Mouse (Mus musculus): ENCODE data around the gene Slk. TPM values are rescaled to one million over a fixed set of nuclear protein-coding genes. Genes with fewer than 3 reads are reported as not detected.

The Slk gene
- polyA plus RNA-seq, 1 experiment from 2014 or later, result 8.5 TPM

- Histone ChIP-seq H3K9ac (ENCODE audit: low read length) (no peak overlapping the region), H3K4me1 (ENCODE audit: control insufficient read depth, insufficient read depth, low read length) (peaks cover 3% of the 10 kb centered on the region; the same call in 1 of the 2 replicates), H3K4me2 (ENCODE audit: low read length) (no peak overlapping the region), H3K27me3 (replicated peaks; ENCODE audit: control insufficient read depth, insufficient read depth, low read length) (no peaks in the 10 kb centered on the region), H3K27ac (ENCODE audit: low read depth, low read length) (no peak overlapping the region), H3K36me3 (ENCODE audit: control insufficient read depth, insufficient read depth, low read length) (peaks cover 16% of the 10 kb centered on the region), H3K4me3 (ENCODE audit: low read depth, low read length) (no peak overlapping the region), H3K9me3 (replicated peaks; ENCODE audit: control insufficient read depth, low read length) (no peaks in the 10 kb centered on the region)
- DNase-seq (ENCODE audit: low spot score), result no peak
- 80% methylated on average over 5 of the region's 5 CpGs for WGBS
- ATAC-seq, result no peak
Observed at GRCm38 (mm10) chr19:47629068-47629467, 49.6 kb downstream of the Slk start.

- Histone ChIP-seq H3K4me1 (ENCODE audit: control insufficient read depth, insufficient read depth, low read length) (no peaks in the 10 kb centered on the region), H3K9me3 (replicated peaks; ENCODE audit: control insufficient read depth, low read length) (no peaks in the 10 kb centered on the region), H3K27ac (ENCODE audit: low read depth, low read length) (no peak overlapping the region), H3K4me3 (ENCODE audit: low read depth, low read length) (no peak overlapping the region), H3K4me2 (ENCODE audit: low read length) (no peak overlapping the region), H3K9ac (ENCODE audit: low read length) (no peak overlapping the region), H3K36me3 (ENCODE audit: control insufficient read depth, insufficient read depth, low read length) (peaks cover 14% of the 10 kb centered on the region), H3K27me3 (replicated peaks; ENCODE audit: control insufficient read depth, insufficient read depth, low read length) (no peaks in the 10 kb centered on the region)
- no peak for ATAC-seq
- no peak for DNase-seq (ENCODE audit: low spot score)
- WGBS, result 80% methylated on average over 5 of the region's 5 CpGs
Observed at GRCm38 (mm10) chr19:47630381-47630780, 50.9 kb downstream of the Slk start.

GRCm38 (mm10) chr19:47631799-47632198 lies 52.3 kb downstream of the Slk start:
- Histone ChIP-seq H3K9me3 (replicated peaks; ENCODE audit: control insufficient read depth, low read length) (no peaks in the 10 kb centered on the region), H3K36me3 (ENCODE audit: control insufficient read depth, insufficient read depth, low read length) (peaks cover 16% of the 10 kb centered on the region), H3K4me1 (ENCODE audit: control insufficient read depth, insufficient read depth, low read length) (no peaks in the 10 kb centered on the region), H3K27me3 (replicated peaks; ENCODE audit: control insufficient read depth, insufficient read depth, low read length) (no peaks in the 10 kb centered on the region), H3K9ac (ENCODE audit: low read length) (no peak overlapping the region), H3K4me2 (ENCODE audit: low read length) (no peak overlapping the region), H3K4me3 (ENCODE audit: low read depth, low read length) (no peak overlapping the region), H3K27ac (ENCODE audit: low read depth, low read length) (no peak overlapping the region)
- WGBS, result 94% methylated on average over 5 of the region's 5 CpGs
- no peak for DNase-seq (ENCODE audit: low spot score)
- ATAC-seq, result no peak

- DNase-seq (ENCODE audit: low spot score), result no peak
- Histone ChIP-seq H3K4me1 (ENCODE audit: control insufficient read depth, insufficient read depth, low read length) (no peaks in the 10 kb centered on the region), H3K9ac (ENCODE audit: low read length) (no peak overlapping the region), H3K4me3 (ENCODE audit: low read depth, low read length) (no peak overlapping the region), H3K27me3 (replicated peaks; ENCODE audit: control insufficient read depth, insufficient read depth, low read length) (no peaks in the 10 kb centered on the region), H3K36me3 (ENCODE audit: control insufficient read depth, insufficient read depth, low read length) (peaks cover 42% of the 10 kb centered on the region), H3K27ac (ENCODE audit: low read depth, low read length) (no peak overlapping the region), H3K4me2 (ENCODE audit: low read length) (no peak overlapping the region), H3K9me3 (replicated peaks; ENCODE audit: control insufficient read depth, low read length) (no peaks in the 10 kb centered on the region)
- ATAC-seq, result no peak
- WGBS, result 93% methylated on average over 4 of the region's 4 CpGs
Observed at GRCm38 (mm10) chr19:47635380-47635779, 55.9 kb downstream of the Slk start.

GRCm38 (mm10) chr19:47643910-47644309 lies 64.4 kb downstream of the Slk start:
- Histone ChIP-seq H3K27ac (ENCODE audit: low read depth, low read length) (no peak overlapping the region), H3K9ac (ENCODE audit: low read length) (no peak overlapping the region), H3K4me2 (ENCODE audit: low read length) (no peak overlapping the region), H3K36me3 (ENCODE audit: control insufficient read depth, insufficient read depth, low read length) (peaks cover 44% of the 10 kb centered on the region), H3K4me3 (ENCODE audit: low read depth, low read length) (no peak overlapping the region), H3K9me3 (replicated peaks; ENCODE audit: control insufficient read depth, low read length) (no peaks in the 10 kb centered on the region), H3K4me1 (ENCODE audit: control insufficient read depth, insufficient read depth, low read length) (no peaks in the 10 kb centered on the region), H3K27me3 (replicated peaks; ENCODE audit: control insufficient read depth, insufficient read depth, low read length) (no peaks in the 10 kb centered on the region)
- ATAC-seq (no peak), DNase-seq (ENCODE audit: low spot score) (no peak)
- 59% methylated on average over 2 of the region's 2 CpGs for WGBS

- Histone ChIP-seq H3K9me3 (replicated peaks; ENCODE audit: control insufficient read depth, low read length) (no peaks in the 10 kb centered on the region), H3K9ac (ENCODE audit: low read length) (no peak overlapping the region), H3K4me2 (ENCODE audit: low read length) (no peak overlapping the region), H3K36me3 (ENCODE audit: control insufficient read depth, insufficient read depth, low read length) (peaks cover 28% of the 10 kb centered on the region), H3K4me3 (ENCODE audit: low read depth, low read length) (no peak overlapping the region), H3K4me1 (ENCODE audit: control insufficient read depth, insufficient read depth, low read length) (no peaks in the 10 kb centered on the region), H3K27me3 (replicated peaks; ENCODE audit: control insufficient read depth, insufficient read depth, low read length) (no peaks in the 10 kb centered on the region), H3K27ac (ENCODE audit: low read depth, low read length) (no peak overlapping the region; the same call in 1 of the 2 replicates)
- ATAC-seq, result no peak
- DNase-seq (ENCODE audit: low spot score), result peak; percentile 19
- 37% methylated on average over 6 of the region's 6 CpGs for WGBS
Observed at GRCm38 (mm10) chr19:47645583-47645982, 66.1 kb downstream of the Slk start.

GRCm38 (mm10) chr19:47646508-47647120 lies 67.1 kb downstream of the Slk start:
- Histone ChIP-seq H3K9me3 (replicated peaks; ENCODE audit: control insufficient read depth, low read length) (no peaks in the 10 kb centered on the region), H3K27ac (ENCODE audit: low read depth, low read length) (no peak overlapping the region), H3K36me3 (ENCODE audit: control insufficient read depth, insufficient read depth, low read length) (peaks cover 23% of the 10 kb centered on the region; the same call in 1 of the 2 replicates), H3K4me2 (ENCODE audit: low read length) (no peak overlapping the region), H3K4me3 (ENCODE audit: low read depth, low read length) (no peak overlapping the region), H3K9ac (ENCODE audit: low read length) (no peak overlapping the region), H3K27me3 (replicated peaks; ENCODE audit: control insufficient read depth, insufficient read depth, low read length) (no peaks in the 10 kb centered on the region), H3K4me1 (ENCODE audit: control insufficient read depth, insufficient read depth, low read length) (no peaks in the 10 kb centered on the region)
- no peak for DNase-seq (ENCODE audit: low spot score)
- no peak for ATAC-seq
- WGBS, result 84% methylated on average over 6 of the region's 6 CpGs

GRCm38 (mm10) chr19:47649071-47649470 lies 69.6 kb downstream of the Slk start:
- ATAC-seq (no peak), DNase-seq (ENCODE audit: low spot score) (no peak)
- 0 out of 2 replicates have a peak, but pooled peaks cover 13% of the 10 kb centered on the region for H3K36me3 ChIP-seq (ENCODE audit: control insufficient read depth, insufficient read depth, low read length)
- H3K4me2 ChIP-seq (ENCODE audit: low read length), result no peak overlapping the region
- no peak overlapping the region for H3K27ac ChIP-seq (ENCODE audit: low read depth, low read length)
- no peak overlapping the region for H3K4me3 ChIP-seq (ENCODE audit: low read depth, low read length)
- no peaks in the 10 kb centered on the region for H3K9me3 ChIP-seq (replicated peaks; ENCODE audit: control insufficient read depth, low read length)
- 92% methylated on average over 6 of the region's 6 CpGs for WGBS
- no peaks in the 10 kb centered on the region for H3K4me1 ChIP-seq (ENCODE audit: control insufficient read depth, insufficient read depth, low read length)
- no peak overlapping the region for H3K9ac ChIP-seq (ENCODE audit: low read length)
- H3K27me3 ChIP-seq (replicated peaks; ENCODE audit: control insufficient read depth, insufficient read depth, low read length), result no peaks in the 10 kb centered on the region

- H3K4me3 ChIP-seq (ENCODE audit: low read depth, low read length), result no peak overlapping the region
- H3K27me3 ChIP-seq (replicated peaks; ENCODE audit: control insufficient read depth, insufficient read depth, low read length), result no peaks in the 10 kb centered on the region
- H3K9me3 ChIP-seq (replicated peaks; ENCODE audit: control insufficient read depth, low read length), result no peaks in the 10 kb centered on the region
- no peak overlapping the region for H3K27ac ChIP-seq (ENCODE audit: low read depth, low read length)
- no peak overlapping the region for H3K9ac ChIP-seq (ENCODE audit: low read length)
- DNase-seq (ENCODE audit: low spot score) (no peak), ATAC-seq (no peak)
- no peak overlapping the region for H3K4me2 ChIP-seq (ENCODE audit: low read length)
- 90% methylated on average over 16 of the region's 16 CpGs for WGBS
- H3K36me3 ChIP-seq (ENCODE audit: control insufficient read depth, insufficient read depth, low read length), result 0 out of 2 replicates have a peak, but pooled peaks cover 11% of the 10 kb centered on the region
- no peaks in the 10 kb centered on the region for H3K4me1 ChIP-seq (ENCODE audit: control insufficient read depth, insufficient read depth, low read length)
Observed at GRCm38 (mm10) chr19:47650366-47651159, 71.1 kb downstream of the Slk start.
